Mouse (Mus musculus) spleen, postnatal 36 days (tissue): ENCODE results near the gene B020004J07Rik.
"Not testable (repeated sequence)": the region's sequence is repeated elsewhere in the genome, so short reads cannot be mapped to it uniquely, and the experiment has no call there.

Experiments used
- DNase-seq, 2 experiments: peaks; one replicate each; pipeline ENCODE4 v3.0.0; 2022; ENCODE audit warnings: low spot score in 2 of 2, mixed read lengths in 1 of 2

B020004J07Rik gene

GRCm38 (mm10) chr4:101843923-101844322 lies at the start of gene B020004J07Rik:
Gene B020004J07Rik, minus strand, starts transcription at chr4:101844023.
- DNase-seq: not testable (repeated sequence)

GRCm38 (mm10) chr4:101889377-101889776 lies 45.6 kb upstream of the B020004J07Rik start:
- no peak for DNase-seq

GRCm38 (mm10) chr4:101883641-101884040 lies 39.8 kb upstream of the B020004J07Rik start:
- no peak for DNase-seq

GRCm38 (mm10) chr4:101875687-101876086 lies 31.9 kb upstream of the B020004J07Rik start:
- DNase-seq: not testable (repeated sequence)

GRCm38 (mm10) chr4:101872031-101872430 lies 28.2 kb upstream of the B020004J07Rik start:
- DNase-seq: not testable (repeated sequence)

GRCm38 (mm10) chr4:101862289-101862688 lies 18.5 kb upstream of the B020004J07Rik start:
- DNase-seq: no peak

GRCm38 (mm10) chr4:101860873-101861272 lies 17.1 kb upstream of the B020004J07Rik start:
- no peak for DNase-seq

GRCm38 (mm10) chr4:101850908-101851307 lies 7.1 kb upstream of the B020004J07Rik start:
- DNase-seq: no peak
